Mouse (Mus musculus): ENCODE data around the gene Rtkn. TPM values are rescaled to one million over a fixed set of nuclear protein-coding genes. Genes with fewer than 3 reads are reported as not detected.
A peak's percentile ranks its signal among the peaks of the same experiment; 100 is the strongest.

Gene Rtkn
- polyA plus RNA-seq, 1 experiment from 2014 or later = 21.1 TPM

DNA sequence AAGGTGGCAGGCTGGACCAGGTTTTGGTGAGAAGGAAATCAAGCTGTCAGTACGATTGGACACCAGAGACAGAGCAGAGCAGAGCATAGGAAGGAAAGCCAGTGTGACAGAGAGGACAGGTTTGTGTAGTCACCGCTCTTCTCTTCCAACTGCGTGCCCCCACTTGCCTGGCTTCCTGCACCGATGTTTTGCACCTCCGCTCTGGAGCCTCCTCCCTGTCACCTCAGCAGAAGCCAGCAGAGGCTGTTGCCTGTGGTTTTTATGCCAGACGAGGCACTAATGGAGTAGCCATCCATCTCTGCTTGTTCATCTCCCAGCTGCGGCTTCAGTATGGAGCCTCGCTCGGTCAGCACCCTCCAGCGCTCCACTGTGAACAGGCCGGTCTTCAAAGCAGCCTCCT lies 7.6 kb downstream of the Rtkn start:
- Histone ChIP-seq H3K27ac (ENCODE audit: low read depth, low read length) (no peak overlapping the region), H3K27me3 (replicated peaks; ENCODE audit: control insufficient read depth, insufficient read depth, low read length) (no peaks in the 10 kb centered on the region), H3K4me1 (replicated peaks; ENCODE audit: control insufficient read depth, insufficient read depth, low read length) (peaks cover 6% of the 10 kb centered on the region; the same call in 1 of the 2 replicates), H3K4me2 (replicated peaks; ENCODE audit: low read depth) (no peak overlapping the region), H3K9ac (ENCODE audit: low read depth, low read length) (no peak overlapping the region), H3K9me3 (ENCODE audit: control insufficient read depth) (no peaks in the 10 kb centered on the region), H3K4me3 (ENCODE audit: low read depth, low read length) (no peak overlapping the region), H3K36me3 (ENCODE audit: control insufficient read depth, insufficient read depth) (peaks cover 15% of the 10 kb centered on the region; the same call in 1 of the 2 replicates)
- TF ChIP-seq CTCF (IDR thresholded peaks at IDR 0.05; ENCODE audit: low read depth) = no peak
- ATAC-seq = no peak
- WGBS = 68% methylated on average over 11 of the region's 11 CpGs

DNA sequence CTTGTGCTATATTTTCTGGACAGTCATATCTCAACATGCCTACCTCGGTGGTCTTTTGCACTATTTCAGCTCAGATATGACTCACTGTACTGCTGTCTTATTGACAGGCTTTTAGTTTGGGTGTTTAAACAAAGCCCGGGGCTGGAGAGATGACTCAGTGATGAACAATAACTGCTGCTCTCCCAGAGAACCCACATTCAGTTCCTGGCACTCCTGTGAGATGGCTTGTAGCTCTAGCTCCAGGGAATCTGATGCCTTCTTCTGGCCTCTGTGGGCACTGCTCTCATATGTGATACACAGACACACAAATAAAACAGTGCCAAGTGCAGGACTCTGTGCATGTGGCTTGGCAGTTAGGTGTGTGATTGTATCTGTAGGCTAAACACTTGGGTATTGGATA lies 9.9 kb downstream of the Rtkn start:
- Histone ChIP-seq H3K4me1 (replicated peaks; ENCODE audit: control insufficient read depth, insufficient read depth, low read length) (peaks cover 6% of the 10 kb centered on the region; the same call in 1 of the 2 replicates), H3K36me3 (ENCODE audit: control insufficient read depth, insufficient read depth) (peaks cover 36% of the 10 kb centered on the region), H3K9ac (ENCODE audit: low read depth, low read length) (no peak overlapping the region), H3K4me3 (ENCODE audit: low read depth, low read length) (no peak overlapping the region), H3K27ac (ENCODE audit: low read depth, low read length) (no peak overlapping the region), H3K4me2 (replicated peaks; ENCODE audit: low read depth) (no peak overlapping the region), H3K27me3 (replicated peaks; ENCODE audit: control insufficient read depth, insufficient read depth, low read length) (no peaks in the 10 kb centered on the region), H3K9me3 (ENCODE audit: control insufficient read depth) (no peaks in the 10 kb centered on the region)
- 48% methylated on average over 2 of the region's 2 CpGs for WGBS
- ATAC-seq = no peak
- no peak for TF ChIP-seq CTCF (IDR thresholded peaks at IDR 0.05; ENCODE audit: low read depth)

DNA sequence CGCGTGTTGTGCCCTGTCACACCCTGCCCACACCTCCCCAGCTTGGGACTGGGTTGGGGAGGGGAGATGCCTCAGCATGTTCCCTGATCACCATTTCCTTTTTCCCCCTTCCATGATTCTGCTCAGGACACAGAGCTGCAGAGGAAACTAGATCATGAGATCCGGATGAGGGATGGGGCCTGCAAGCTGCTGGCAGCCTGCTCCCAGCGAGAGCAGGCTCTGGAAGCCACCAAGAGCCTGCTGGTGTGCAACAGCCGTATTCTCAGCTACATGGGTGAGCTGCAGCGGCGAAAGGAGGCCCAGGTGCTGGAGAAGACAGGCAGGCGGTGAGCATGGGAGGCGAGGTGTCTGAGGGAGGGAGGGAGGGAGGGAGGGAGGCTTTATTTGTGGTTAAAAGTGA lies 10.5 kb downstream of the Rtkn start:
- Histone ChIP-seq H3K4me3 (ENCODE audit: low read depth, low read length) (no peak overlapping the region), H3K27me3 (replicated peaks; ENCODE audit: control insufficient read depth, insufficient read depth, low read length) (no peaks in the 10 kb centered on the region), H3K4me2 (replicated peaks; ENCODE audit: low read depth) (no peak overlapping the region), H3K9ac (ENCODE audit: low read depth, low read length) (no peak overlapping the region), H3K36me3 (ENCODE audit: control insufficient read depth, insufficient read depth) (peaks cover 42% of the 10 kb centered on the region), H3K27ac (ENCODE audit: low read depth, low read length) (no peak overlapping the region), H3K4me1 (replicated peaks; ENCODE audit: control insufficient read depth, insufficient read depth, low read length) (peaks cover 6% of the 10 kb centered on the region; the same call in 1 of the 2 replicates), H3K9me3 (ENCODE audit: control insufficient read depth) (no peaks in the 10 kb centered on the region)
- WGBS = 79% methylated on average over 9 of the region's 9 CpGs
- TF ChIP-seq CTCF (IDR thresholded peaks at IDR 0.05; ENCODE audit: low read depth) = no peak
- no peak for ATAC-seq

DNA sequence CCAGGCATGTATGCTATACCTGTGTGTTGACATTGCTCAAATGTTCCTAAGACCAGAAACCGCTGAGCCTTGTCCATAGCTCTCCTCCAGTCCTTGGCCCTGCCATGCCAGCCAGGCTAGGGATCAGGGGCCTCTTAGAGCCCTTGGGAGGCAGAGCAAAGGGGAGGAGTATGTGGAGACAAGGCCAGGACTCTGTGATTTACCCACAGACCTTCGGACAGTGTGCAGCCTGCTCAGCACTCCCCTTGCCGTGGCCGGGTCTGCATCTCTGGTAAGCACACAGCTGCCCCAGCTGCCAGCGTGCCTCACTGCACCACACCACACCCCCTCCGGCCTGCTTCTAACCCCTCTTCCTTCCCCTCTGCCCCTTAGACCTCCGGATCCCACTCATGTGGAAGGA lies 12.0 kb downstream of the Rtkn start:
- ATAC-seq = no peak
- Histone ChIP-seq H3K27me3 (replicated peaks; ENCODE audit: control insufficient read depth, insufficient read depth, low read length) (no peaks in the 10 kb centered on the region), H3K4me1 (replicated peaks; ENCODE audit: control insufficient read depth, insufficient read depth, low read length) (peaks cover 2% of the 10 kb centered on the region; the same call in 1 of the 2 replicates), H3K4me3 (ENCODE audit: low read depth, low read length) (no peak overlapping the region), H3K4me2 (replicated peaks; ENCODE audit: low read depth) (no peak overlapping the region), H3K36me3 (ENCODE audit: control insufficient read depth, insufficient read depth) (peaks cover 57% of the 10 kb centered on the region), H3K9ac (ENCODE audit: low read depth, low read length) (no peak overlapping the region), H3K9me3 (ENCODE audit: control insufficient read depth) (no peaks in the 10 kb centered on the region), H3K27ac (ENCODE audit: low read depth, low read length) (no peak overlapping the region)
- no peak for TF ChIP-seq CTCF (IDR thresholded peaks at IDR 0.05; ENCODE audit: low read depth)
- 55% methylated on average over 7 of the region's 7 CpGs for WGBS

DNA sequence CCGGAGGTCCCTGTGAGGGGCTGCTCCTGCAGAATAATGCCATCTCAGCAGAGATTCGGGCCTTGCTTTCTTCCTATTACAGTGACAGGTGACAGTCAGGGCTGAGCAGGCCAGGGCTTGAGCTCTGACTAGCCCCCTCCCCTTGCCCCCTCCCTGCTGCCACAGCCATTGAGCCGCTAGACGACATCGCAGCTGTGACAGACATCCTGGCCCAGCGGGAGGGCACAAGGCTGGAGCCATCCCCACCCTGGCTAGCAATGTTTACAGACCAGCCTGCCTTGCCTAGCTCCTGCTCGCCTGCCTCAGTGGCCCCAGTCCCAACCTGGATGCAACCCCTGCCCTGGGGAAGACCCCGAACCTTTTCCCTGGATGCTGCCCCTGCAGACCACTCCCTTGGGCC lies 16.5 kb downstream of the Rtkn start:
- Histone ChIP-seq H3K4me1 (replicated peaks; ENCODE audit: control insufficient read depth, insufficient read depth, low read length) (peaks cover 6% of the 10 kb centered on the region), H3K27me3 (replicated peaks; ENCODE audit: control insufficient read depth, insufficient read depth, low read length) (no peaks in the 10 kb centered on the region), H3K27ac (ENCODE audit: low read depth, low read length) (no peak overlapping the region), H3K4me3 (ENCODE audit: low read depth, low read length) (no peak overlapping the region), H3K9ac (ENCODE audit: low read depth, low read length) (no peak overlapping the region), H3K36me3 (ENCODE audit: control insufficient read depth, insufficient read depth) (peaks cover 56% of the 10 kb centered on the region), H3K9me3 (ENCODE audit: control insufficient read depth) (no peaks in the 10 kb centered on the region), H3K4me2 (replicated peaks; ENCODE audit: low read depth) (no peak overlapping the region)
- TF ChIP-seq CTCF (IDR thresholded peaks at IDR 0.05; ENCODE audit: low read depth) = no peak
- 60% methylated on average over 8 of the region's 8 CpGs for WGBS
- ATAC-seq = no peak

DNA sequence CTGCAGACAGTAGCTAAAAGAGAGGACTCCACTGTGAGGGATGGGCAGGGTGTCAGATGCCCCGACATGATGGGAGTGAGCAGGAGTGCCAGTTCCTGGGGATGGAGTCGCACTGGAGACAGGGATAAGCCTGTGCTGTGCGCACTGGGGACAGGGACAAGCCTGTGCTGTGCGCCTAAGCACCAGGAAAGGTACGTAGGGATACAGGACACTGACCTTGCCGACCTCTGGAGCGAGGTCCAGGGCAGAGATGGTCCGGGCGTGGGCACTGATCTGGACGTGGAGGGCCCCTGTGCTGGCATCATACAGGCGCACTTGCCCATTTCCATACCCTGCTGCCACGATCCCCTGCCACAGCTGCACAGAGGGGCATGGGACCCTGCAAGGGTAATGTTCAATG lies 17.8 kb downstream of the Rtkn start:
- peaks cover 44% of the 10 kb centered on the region for H3K36me3 ChIP-seq (ENCODE audit: control insufficient read depth, insufficient read depth)
- H3K9ac ChIP-seq (ENCODE audit: low read depth, low read length) = no peak overlapping the region
- WGBS = 80% methylated on average over 12 of the region's 12 CpGs
- no peak for ATAC-seq
- no peaks in the 10 kb centered on the region for H3K9me3 ChIP-seq (ENCODE audit: control insufficient read depth)
- H3K27me3 ChIP-seq (replicated peaks; ENCODE audit: control insufficient read depth, insufficient read depth, low read length) = no peaks in the 10 kb centered on the region
- H3K4me1 ChIP-seq (replicated peaks; ENCODE audit: control insufficient read depth, insufficient read depth, low read length) = peaks cover 6% of the 10 kb centered on the region
- no peak overlapping the region for H3K4me2 ChIP-seq (replicated peaks; ENCODE audit: low read depth)
- no peak for TF ChIP-seq CTCF (IDR thresholded peaks at IDR 0.05; ENCODE audit: low read depth)
- no peak overlapping the region for H3K4me3 ChIP-seq (ENCODE audit: low read depth, low read length)
- no peak overlapping the region; the same call in 1 of the 2 replicates for H3K27ac ChIP-seq (ENCODE audit: low read depth, low read length)

DNA sequence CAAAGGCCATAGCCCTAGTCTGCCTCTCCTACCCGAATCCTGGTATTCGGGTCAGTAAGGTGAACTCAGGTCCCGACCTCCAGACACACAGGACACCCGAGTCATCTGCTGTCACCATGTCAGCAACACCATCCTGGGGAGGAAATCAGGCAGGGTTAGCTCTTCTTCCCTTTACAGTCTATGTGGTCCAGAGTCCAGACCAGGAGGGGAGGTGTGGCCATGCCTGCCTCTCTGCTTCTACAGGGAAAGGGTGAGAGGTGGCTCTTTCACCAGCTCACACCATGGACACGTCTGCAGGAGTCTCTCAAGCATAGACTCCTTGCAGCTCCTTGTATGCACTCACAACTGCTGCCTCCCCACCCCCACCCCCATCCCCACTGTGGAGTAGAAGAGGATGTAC lies 18.2 kb downstream of the Rtkn start:
- no peaks in the 10 kb centered on the region for H3K27me3 ChIP-seq (replicated peaks; ENCODE audit: control insufficient read depth, insufficient read depth, low read length)
- TF ChIP-seq CTCF (IDR thresholded peaks at IDR 0.05; ENCODE audit: low read depth) = no peak
- H3K4me1 ChIP-seq (replicated peaks; ENCODE audit: control insufficient read depth, insufficient read depth, low read length) = peaks cover 6% of the 10 kb centered on the region
- ATAC-seq = peak; percentile 49
- H3K9me3 ChIP-seq (ENCODE audit: control insufficient read depth) = no peaks in the 10 kb centered on the region
- H3K27ac ChIP-seq (ENCODE audit: low read depth, low read length) = no peak overlapping the region; the same call in 1 of the 2 replicates
- H3K4me2 ChIP-seq (replicated peaks; ENCODE audit: low read depth) = no peak overlapping the region
- H3K36me3 ChIP-seq (ENCODE audit: control insufficient read depth, insufficient read depth) = peaks cover 40% of the 10 kb centered on the region
- WGBS = 64% methylated on average over 5 of the region's 5 CpGs
- H3K4me3 ChIP-seq (ENCODE audit: low read depth, low read length) = no peak overlapping the region
- 0 out of 2 replicates have a peak overlapping the region, but pooled peaks have one; percentile 1 for H3K9ac ChIP-seq (ENCODE audit: low read depth, low read length)

Data from intestine, postnatal 0 days (tissue).